Mouse (Mus musculus) liver, embryonic 14.5 days (tissue): ENCODE data around the gene Fbxo24.

Experiments used
- CTCF ChIP-seq: IDR thresholded peaks from 2 replicates; pipeline ENCODE4 v1.5.1; 2016; ENCODE audit warnings: antibody characterized with exemption, low read depth, control low read depth
- EP300 ChIP-seq: IDR thresholded peaks from 2 replicates; pipeline ENCODE4 v1.6.1; 2016; ENCODE audit warnings: antibody characterized with exemption, low read depth

- TF ChIP-seq EP300 (no peak), CTCF (no peak)
Measured at GRCm38 (mm10) chr5:137630602-137631001, 1.8 kb upstream of the Fbxo24 start.
